Mouse (Mus musculus): ENCODE results near the gene Cdh4.

Cdh4 gene

GRCm38 (mm10) chr2:179945051-179945450 lies 502.8 kb downstream of the Cdh4 start:
- in situ Hi-C loops (cut with MboI): no loop called here

- in situ Hi-C loops (cut with MboI): no loop called here
Observed at GRCm38 (mm10) chr2:179946496-179946895, 504.3 kb downstream of the Cdh4 start.

DNA sequence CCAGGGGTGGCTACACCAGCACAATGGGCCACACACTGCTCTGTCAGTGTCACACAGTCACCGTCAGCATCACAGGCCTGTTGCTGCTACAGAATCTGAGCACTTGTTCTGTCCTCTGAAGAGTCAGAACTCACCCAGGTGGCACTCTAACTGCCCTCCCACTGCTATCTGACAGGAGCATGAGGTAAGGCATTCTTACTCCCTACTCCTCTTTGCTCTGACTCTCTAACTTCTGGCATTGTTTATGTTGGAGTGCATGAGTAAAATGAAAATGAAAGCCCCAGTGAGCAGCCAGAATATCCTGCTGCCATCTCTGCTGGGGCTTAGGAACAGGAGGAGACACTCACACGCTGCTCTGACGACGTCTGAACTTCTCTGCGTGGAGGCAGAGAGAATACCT lies 505.4 kb downstream of the Cdh4 start:
- in situ Hi-C loops (cut with MboI): no loop called here

DNA sequence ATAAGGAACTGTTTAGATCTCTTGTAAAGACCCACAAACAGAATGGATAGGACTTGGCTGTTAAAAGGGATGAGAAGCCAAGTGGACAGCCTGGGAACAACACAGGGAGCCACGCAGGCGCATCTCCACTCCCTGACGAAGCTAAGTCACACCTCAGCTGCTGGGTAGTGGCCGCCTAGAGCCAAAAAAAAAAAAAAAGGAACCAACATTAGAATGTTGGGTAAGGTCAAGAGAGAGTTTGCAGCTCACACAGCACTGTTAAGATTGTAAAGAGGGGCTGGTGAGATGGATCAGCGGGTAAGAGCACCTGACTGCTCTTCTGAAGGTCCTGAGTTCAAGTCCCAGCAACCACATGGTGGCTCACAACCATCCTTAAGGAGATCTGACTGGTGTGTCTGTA lies 506.6 kb downstream of the Cdh4 start:
- in situ Hi-C loops (cut with MboI): no loop called here
